Mouse (Mus musculus) E14TG2a.4 (cell line): ENCODE data around the gene Vim.
"Not testable (repeated sequence)": the region's sequence is repeated elsewhere in the genome, so short reads cannot be mapped to it uniquely, and the experiment has no call there.

Experiments
- H3K27me3 ChIP-seq: 2 replicates; pipeline ENCODE4 v1.6.1; 2014; ENCODE audit warnings: low read length, control low read depth; ENCODE audit not compliant: insufficient read depth
- H3K36me3 ChIP-seq: 2 replicates; pipeline ENCODE4 v1.6.1; 2014; ENCODE audit warnings: low read length, control low read depth; ENCODE audit not compliant: insufficient read depth
- H3K4me1 ChIP-seq: replicated peaks from 2 replicates; pipeline ENCODE4 v1.6.1; 2014; ENCODE audit warnings: low read depth, low read length, control low read depth
- H3K4me3 ChIP-seq: replicated peaks from 2 replicates; pipeline ENCODE4 v1.5.1; 2014; ENCODE audit warnings: mild to moderate bottlenecking, low read length
- H3K9me3 ChIP-seq: 2 replicates; pipeline ENCODE4 v1.6.1; 2014; ENCODE audit warnings: low read length, control low read depth
- CTCF ChIP-seq: conservative IDR thresholded peaks from 2 replicates; pipeline ENCODE4 v1.5.1; 2014; ENCODE audit warnings: low read length
- NANOG ChIP-seq: IDR thresholded peaks from 2 replicates; pipeline ENCODE4 v1.6.1; 2014; ENCODE audit warnings: borderline replicate concordance, low read length, mixed read lengths
- POU5F1 ChIP-seq: IDR thresholded peaks from 2 replicates; pipeline ENCODE4 v1.6.1; 2014; ENCODE audit warnings: low read length, borderline replicate concordance

The Vim gene

DNA sequence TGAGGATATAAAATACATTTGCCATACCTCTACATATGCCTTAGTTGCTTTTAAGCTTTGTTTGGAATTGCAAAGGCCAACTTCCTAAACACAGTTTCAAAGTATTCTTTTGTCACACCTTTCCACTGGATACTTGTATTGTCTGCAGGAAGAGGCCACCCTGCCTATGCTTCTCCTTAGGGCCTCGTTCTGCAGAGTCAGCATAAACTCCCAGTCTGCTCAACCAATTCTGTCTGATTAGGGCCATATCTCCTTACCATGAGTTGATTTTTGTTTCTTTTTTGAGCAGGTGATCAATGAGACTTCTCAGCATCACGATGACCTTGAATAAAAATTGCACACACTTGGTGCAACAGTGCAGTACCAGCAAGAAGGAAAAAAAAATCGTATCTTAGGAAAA is 8.5 kb downstream of the Vim start:
- Histone ChIP-seq H3K9me3 (no peaks in the 10 kb centered on the region), H3K27me3 (no peaks in the 10 kb centered on the region), H3K36me3 (peaks cover 52% of the 10 kb centered on the region), H3K4me3 (no peak overlapping the region), H3K4me1 (peaks cover 10% of the 10 kb centered on the region)
- TF ChIP-seq NANOG (no peak), CTCF (no peak), POU5F1 (no peak)

DNA sequence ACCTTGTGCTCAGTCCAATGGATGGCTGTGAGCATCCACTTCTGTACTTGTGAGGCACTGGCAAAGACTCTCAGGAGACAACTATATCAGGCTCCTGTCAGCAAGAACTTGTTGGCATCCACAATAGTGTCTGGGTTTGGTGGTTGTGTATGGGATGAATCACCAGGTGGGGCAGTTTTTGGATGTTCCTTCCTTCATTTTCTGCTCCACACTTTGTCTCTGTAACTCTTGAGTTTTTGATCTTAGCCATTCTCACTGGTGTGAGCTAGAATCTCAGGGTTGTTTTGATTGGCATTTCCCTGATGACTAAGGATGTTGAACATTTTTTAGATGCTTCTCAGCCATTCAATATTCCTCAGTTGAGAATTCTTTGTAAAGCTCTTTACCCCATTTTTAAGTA is 10.0 kb downstream of the Vim start:
- not testable (repeated sequence) for H3K4me3 ChIP-seq, H3K9me3 ChIP-seq, H3K27me3 ChIP-seq, H3K4me1 ChIP-seq
- peaks cover 40% of the 10 kb centered on the region for H3K36me3 ChIP-seq

DNA sequence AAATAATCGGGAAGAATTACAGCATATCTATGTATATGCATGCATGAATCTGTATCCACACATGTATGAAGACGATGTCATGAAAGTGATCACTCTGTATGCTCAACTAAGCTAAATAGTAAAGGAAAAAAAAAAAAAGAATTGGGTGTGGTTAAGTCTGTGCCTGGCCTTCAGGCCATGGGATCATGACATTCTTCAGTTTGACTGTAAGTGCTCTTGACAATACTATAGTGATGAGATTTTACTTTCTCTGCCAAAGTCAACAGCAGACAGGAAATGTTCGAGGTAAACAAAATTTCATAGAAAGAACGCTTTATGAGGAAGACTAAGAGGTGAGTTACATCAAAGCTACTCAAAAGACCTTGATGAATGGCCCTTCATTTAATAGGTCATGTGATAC is 19.6 kb downstream of the Vim start:
- no peaks in the 10 kb centered on the region for H3K4me1 ChIP-seq
- H3K27me3 ChIP-seq, result no peaks in the 10 kb centered on the region
- no peaks in the 10 kb centered on the region for H3K36me3 ChIP-seq
- H3K9me3 ChIP-seq, result no peaks in the 10 kb centered on the region
- no peak for TF ChIP-seq CTCF
- TF ChIP-seq POU5F1, result no peak
- no peak for TF ChIP-seq NANOG
- no peak overlapping the region for H3K4me3 ChIP-seq

DNA sequence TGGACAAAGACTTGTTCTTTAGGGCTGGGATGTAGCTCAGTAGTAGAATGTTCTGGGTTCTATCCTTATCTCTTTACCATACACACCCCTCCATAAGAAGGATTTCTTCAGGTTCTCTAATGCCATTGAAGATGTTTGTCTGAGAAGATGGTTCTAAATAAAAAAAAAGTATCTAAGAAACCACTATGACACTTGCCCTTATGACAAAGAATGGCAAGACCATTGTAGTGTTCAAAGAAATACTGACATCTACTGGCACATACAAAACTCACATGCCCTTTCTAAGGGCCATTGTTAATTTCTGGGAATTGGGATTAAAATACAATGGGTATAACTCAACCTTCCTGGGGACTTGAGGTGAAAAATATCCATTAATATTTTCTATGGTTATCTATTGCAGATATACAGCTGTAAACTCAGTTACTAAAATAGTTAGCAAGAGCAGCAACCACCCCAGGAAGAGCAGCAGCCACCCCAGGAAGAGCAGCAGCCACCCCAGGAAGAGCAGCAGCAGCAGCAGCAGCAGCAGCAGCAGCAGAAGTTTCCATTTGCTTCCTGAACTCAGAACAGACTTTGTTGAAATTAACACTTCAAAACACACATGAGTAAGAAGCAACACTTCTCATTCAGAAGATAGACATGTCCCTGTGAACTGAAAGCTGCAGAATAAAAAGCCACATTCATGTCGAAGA is 23.4 kb downstream of the Vim start:
- no peaks in the 10 kb centered on the region for H3K9me3 ChIP-seq
- no peaks in the 10 kb centered on the region for H3K4me1 ChIP-seq
- H3K36me3 ChIP-seq, result no peaks in the 10 kb centered on the region
- no peak overlapping the region for H3K4me3 ChIP-seq
- TF ChIP-seq POU5F1 (no peak), CTCF (peak; percentile 19)
- no peaks in the 10 kb centered on the region for H3K27me3 ChIP-seq

DNA sequence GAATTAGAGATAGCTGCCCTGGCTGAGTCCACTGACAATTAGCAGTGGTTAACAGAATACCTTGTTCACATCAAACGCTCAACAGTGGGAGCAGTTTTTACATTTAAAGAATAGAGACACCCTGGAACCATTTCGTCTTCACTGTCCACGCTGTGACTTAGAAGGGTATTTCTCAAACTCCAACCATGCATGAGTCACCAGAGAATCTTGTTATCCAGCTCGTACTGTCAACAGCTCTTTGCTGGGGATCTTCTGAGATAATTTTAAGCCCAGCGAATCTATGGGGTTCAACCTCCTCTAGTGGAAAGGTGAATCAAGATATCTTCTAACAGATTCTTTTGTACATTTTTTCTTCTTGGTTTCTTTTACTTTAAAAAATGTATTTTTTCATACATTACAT is 24.4 kb downstream of the Vim start:
- TF ChIP-seq NANOG (no peak), POU5F1 (no peak), CTCF (no peak)
- H3K36me3 ChIP-seq, result no peaks in the 10 kb centered on the region
- no peaks in the 10 kb centered on the region for H3K27me3 ChIP-seq
- H3K4me1 ChIP-seq, result no peaks in the 10 kb centered on the region
- no peak overlapping the region for H3K4me3 ChIP-seq
- no peaks in the 10 kb centered on the region for H3K9me3 ChIP-seq

DNA sequence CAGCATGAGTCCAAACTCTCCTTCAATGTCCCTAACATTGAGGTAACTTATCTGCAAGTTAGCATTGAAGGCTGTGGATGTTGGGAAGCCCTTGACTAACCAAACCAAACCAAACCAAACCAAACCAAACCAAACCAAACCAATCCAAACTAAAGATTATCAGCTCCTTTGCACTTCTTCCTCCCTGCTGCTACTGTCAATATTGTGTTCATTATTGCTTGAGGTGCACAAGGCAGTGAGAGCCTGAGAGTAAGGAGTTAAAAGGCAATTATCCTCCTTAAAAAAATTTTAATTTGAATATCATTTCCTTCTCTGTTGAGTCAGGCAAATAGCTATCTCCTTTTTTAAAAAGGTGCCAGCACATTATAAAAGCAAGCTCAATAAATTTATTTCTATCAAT is 29.4 kb downstream of the Vim start:
- Histone ChIP-seq H3K9me3 (no peaks in the 10 kb centered on the region), H3K4me3 (no peak overlapping the region), H3K36me3 (no peaks in the 10 kb centered on the region), H3K27me3 (no peaks in the 10 kb centered on the region), H3K4me1 (no peaks in the 10 kb centered on the region)
- no peak for TF ChIP-seq NANOG
- TF ChIP-seq CTCF, result no peak
- no peak for TF ChIP-seq POU5F1

DNA sequence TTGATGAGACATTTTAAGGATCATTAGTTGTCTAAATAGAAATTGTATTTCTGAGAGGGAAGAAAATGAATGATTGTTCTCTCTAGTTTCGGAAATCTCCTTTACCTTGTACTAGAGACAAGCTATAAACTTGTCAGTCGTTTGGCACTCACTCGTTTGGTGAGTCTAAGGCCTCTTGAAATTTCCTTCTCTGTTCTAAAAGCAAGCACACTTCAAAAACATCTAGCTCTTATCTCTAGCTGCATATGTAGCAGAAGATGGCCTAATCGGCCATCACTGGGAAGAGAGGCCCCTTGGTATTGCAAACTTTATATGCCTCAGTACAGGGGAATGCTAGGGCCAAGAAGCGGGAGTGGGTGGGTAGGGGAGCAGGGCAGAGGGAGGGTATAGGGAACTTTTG is 29.9 kb downstream of the Vim start:
- H3K27me3 ChIP-seq, H3K9me3 ChIP-seq, H3K4me3 ChIP-seq, H3K4me1 ChIP-seq, H3K36me3 ChIP-seq: not testable (repeated sequence)

DNA sequence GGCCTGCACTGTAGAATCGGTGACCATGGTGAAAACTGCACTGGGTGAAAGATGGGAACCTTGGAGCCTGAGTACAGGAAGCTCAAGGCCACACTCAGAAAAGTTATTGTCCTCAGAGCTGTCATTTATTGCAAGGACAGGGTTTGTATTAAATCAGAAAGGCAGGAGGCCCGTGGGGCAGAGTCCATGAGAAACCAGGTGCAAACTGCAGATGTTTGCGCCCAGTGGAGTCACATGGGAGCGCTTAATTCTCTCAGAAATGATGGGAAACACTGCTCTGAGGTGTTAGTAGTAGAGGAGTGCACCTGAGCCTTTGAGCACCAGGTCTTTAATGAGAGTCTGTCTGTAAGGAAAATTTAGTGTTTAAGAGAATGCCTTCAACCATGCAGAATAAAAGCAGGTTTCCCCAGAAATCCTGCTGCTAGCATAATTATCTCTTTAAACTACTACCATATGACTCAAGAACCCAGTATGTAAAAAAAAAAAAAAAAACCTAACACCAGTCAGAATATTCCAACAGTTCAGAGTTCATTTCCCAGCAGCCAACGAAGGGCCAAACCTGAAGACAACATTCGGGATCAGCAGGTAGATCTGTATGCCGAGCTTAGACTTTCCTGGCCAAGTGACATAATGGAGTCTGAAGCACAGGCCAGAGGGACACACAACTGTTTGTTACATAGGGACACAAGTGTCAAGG is 56.6 kb downstream of the Vim start:
- TF ChIP-seq CTCF, result no peak
- TF ChIP-seq POU5F1, result no peak
- TF ChIP-seq NANOG, result no peak
- Histone ChIP-seq H3K36me3 (no peaks in the 10 kb centered on the region), H3K4me3 (no peak overlapping the region), H3K27me3 (no peaks in the 10 kb centered on the region), H3K9me3 (no peaks in the 10 kb centered on the region), H3K4me1 (no peaks in the 10 kb centered on the region)
